In the genomic region with DNA sequence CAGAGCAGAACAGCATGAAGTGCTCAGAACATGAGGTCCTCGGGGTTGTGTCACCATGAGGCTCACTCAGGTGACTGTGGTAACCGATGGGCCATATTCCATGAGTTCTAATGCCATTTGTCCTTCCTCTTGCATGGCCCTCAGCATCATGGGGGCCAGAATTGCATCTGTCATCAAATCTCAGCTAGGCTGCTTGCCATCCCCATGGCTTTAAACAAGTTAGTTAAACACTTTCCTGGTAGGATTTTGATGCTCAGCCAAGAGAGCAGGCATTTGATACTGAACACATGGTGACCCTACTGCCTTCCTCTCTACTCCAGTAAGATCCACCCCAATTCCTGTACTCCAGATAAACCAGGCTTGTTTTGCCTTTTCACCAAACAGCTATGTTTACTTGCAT, we compare ENCODE assay signal across 15 mouse cellular contexts.
"Had no signal": no experiment of that assay in that cellular context is flagged by ENCODE, and none has a peak within 500 bp of the region (broad histone marks: within the 10 kb centered on the region; RNA-seq: fewer than 3 reads in every experiment).

No protein-coding gene starts in this region.

- H3K9ac ChIP-seq: liver, embryonic 12.5 days; lung, embryonic 15.5 days; midbrain, embryonic 15.5 days; neural tube, embryonic 13.5 days had no signal

- H3K9me3 ChIP-seq: limb, embryonic 10.5 days; liver, embryonic 12.5 days; lung, embryonic 15.5 days; midbrain, embryonic 15.5 days; neural tube, embryonic 13.5 days had no signal

- H3K4me2 ChIP-seq: liver, embryonic 12.5 days; lung, embryonic 15.5 days; midbrain, embryonic 11.5 days; midbrain, embryonic 15.5 days; neural tube, embryonic 13.5 days had no signal

- H3K4me3 ChIP-seq: layer of hippocampus, adult 2 months; limb, embryonic 10.5 days; liver, embryonic 12.5 days; lung, embryonic 15.5 days; midbrain, embryonic 15.5 days; neural tube, embryonic 13.5 days had no signal

- DNase-seq: kidney, adult 8-10 months; kidney, postnatal 36 days; retina, postnatal 1 day; right cerebral cortex, postnatal 4 days; spleen, adult 18-20 months; thymus, adult 18-20 months; thymus, postnatal 25 days had no signal

- ATAC-seq: liver, embryonic 12.5 days; midbrain, embryonic 15.5 days had no signal

- H3K4me1 ChIP-seq: limb, embryonic 10.5 days; liver, embryonic 12.5 days; lung, embryonic 15.5 days; midbrain, embryonic 15.5 days; neural tube, embryonic 13.5 days had no signal

- H3K36me3 ChIP-seq: limb, embryonic 10.5 days; liver, embryonic 12.5 days; lung, embryonic 15.5 days; midbrain, embryonic 15.5 days; neural tube, embryonic 13.5 days had no signal

- H3K27me3 ChIP-seq: liver, embryonic 12.5 days; lung, embryonic 15.5 days; midbrain, embryonic 15.5 days; neural tube, embryonic 13.5 days had no signal

- H3K27ac ChIP-seq: kidney, postnatal 0 days; layer of hippocampus, adult 2 months; limb, embryonic 10.5 days; liver, embryonic 12.5 days; lung, embryonic 15.5 days; midbrain, embryonic 15.5 days; neural tube, embryonic 13.5 days had no signal
